Mouse (Mus musculus) skeletal muscle tissue, adult 2 months (tissue): ENCODE measurements at regions not wholly inside any gene's neighbourhood (a gene's known extent, or its start where the extent isn't known, plus 50 kb on each side); places are given as distances from the start of the nearest gene placed in this dataset.
A peak's percentile ranks its signal among the peaks of the same experiment; 100 is the strongest.

Experiments
- DNase-seq: peaks from one replicate; pipeline ENCODE4 v3.0.0-alpha.2; 2012; ENCODE audit warnings: low read depth, low spot score

DNA sequence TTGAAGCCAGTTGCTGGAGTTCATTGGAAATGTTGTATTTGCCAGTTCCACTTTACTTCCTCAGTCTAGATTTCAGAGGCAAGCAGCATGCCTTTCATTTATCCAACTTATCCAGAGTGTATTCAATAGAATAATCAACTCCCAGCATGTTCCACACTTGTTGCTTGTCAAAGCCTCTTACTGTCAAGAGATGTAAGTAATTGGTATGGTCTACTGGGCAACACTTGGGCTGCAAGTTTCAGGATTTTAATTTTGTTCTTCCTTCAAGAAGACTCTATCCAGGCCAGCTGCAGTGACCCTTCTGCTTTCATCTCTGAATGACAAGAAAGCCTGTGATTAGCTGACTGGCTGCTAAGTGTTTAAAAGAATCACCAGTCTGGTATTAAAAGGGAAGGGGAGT is 3131.6 kb upstream of the Lrrc6 start:
- no peak for DNase-seq

DNA sequence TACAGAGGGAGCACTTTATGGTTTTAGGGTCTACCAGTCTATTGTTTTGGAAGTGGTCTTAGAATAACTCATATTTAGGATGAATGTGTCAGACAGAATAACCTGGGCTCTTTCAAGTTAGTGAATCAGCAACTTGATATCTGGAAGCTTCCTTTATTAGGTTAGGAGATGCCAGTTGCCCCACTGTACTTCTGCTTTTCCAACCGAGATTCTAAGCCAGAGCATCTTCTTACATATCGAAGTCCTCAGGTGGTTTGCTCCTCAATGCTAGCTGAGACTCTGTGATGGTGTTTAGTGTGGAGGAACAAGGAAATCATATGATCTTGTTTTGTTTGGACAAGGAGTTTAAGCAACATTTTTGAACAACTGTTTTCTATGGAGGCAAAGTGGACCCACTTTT is 3117.3 kb upstream of the Lrrc6 start:
- DNase-seq: no peak

DNA sequence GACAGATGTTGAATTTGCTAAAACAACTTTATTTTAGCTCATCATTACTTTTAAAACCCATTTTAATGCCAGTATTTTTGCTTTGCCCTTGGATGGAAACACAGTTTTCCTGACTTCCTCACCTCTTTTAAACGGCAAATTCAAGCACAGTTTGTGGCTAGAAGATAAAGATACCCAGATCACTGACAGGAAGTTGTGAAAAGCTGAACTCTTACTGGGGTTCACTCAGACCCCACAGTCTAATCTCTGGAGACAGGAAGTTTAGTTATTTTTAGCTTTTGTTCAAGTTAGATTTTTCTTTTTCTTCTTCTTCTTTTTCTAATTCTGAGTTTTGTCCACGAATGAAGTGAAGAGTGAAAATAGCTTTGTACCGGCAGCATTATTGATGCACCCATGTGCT is 3113.3 kb upstream of the Lrrc6 start:
- no peak for DNase-seq

DNA sequence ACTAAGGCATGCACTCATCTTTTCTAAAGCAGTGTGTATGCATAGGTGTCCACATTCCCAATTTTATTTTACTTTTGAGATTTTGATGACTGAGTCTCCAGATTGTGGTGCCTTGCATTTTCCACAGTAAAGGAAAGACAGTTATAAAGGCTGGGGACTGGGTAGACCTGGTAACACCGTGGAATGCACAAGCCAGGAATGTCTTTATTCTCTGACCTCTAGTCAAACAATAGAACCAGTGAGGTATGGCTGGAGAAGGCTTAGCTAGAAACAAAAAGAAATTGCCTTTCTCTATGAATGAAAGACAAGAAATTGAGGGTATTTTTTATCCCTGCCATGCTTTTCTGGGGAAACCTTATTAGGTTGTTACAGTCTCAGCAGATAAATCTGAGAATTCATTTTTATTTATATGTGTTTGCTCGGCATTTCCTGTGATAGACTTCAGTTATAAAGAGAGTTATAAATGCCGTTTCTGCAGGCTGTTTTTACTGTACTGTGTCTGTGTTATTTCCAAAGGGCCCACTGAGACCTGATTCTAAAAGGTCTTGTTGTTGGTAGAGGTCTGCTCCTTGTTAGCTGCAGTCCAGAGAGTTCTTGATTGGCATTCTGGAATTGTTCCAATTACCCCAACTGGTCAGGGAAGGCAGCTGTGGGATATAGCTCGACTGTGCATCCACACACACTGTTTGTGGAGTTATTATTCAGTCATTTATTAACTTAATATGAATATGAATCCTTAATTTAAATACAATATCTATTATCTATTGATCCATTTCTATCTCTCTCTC is 3090.7 kb upstream of the Lrrc6 start:
- no peak for DNase-seq

DNA sequence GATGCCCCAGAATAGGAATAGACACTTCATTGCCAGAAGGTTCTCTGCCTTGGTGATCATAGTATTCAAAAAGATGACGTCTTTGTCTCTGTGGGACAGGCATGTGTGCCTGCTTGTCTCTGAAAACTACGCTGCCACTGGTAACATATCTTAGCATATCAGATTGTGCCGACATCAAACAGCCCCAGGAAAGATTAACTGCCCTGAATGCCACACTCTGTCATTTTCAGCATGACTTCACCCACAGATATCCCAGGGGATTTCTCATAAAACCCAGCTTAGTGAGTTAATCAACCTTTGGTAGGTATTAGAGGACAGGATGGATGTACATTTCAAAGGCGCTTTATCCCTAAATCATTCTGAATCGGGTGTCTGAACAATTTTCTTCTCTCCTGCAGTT is 3087.4 kb upstream of the Lrrc6 start:
- DNase-seq: no peak

DNA sequence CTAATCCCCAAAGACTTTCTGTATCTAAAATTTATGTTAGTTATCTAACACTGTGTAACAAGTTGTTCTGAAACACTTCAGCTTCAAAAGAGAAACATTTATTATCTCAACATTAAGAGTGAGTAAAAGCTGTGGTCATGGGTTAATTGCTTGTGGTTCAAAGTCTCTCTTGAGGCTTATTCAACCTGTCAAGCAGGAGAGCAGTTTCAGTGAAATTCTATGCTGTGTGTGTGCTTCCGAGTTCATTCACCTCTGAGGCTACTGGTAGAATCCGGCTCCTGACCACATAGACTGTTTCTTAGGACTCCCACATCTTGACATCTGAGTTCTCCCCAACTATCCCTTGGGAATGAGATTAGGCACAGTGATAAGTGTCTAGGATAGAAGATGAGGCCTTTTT is 3076.0 kb upstream of the Lrrc6 start:
- no peak for DNase-seq

DNA sequence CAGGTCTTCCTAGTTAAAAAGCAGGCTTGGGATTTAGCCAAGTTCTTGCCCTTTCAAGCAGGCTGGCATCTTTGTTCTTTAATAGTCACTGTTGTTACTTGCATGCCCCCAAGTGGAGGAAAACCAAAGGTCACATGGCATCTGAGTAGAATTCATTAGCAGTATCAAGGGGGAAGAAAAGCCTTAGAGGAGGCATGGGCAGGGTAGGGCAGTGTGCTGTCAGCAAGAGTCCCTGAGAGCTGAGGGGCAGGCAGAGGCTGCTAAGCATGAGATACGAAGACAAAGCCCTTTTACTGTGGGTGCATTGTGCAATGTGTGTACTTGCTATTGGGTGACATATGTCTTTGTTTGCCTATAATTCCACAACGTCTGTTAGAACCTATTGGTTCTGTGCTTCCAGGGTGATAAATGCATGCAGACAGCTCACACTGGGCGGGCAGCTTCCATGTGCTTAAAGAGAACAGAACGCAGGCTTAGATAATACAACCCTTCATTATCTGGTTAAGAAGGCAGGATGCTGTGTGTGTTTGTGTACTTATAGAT is 3075.0 kb upstream of the Lrrc6 start:
- no peak for DNase-seq

DNA sequence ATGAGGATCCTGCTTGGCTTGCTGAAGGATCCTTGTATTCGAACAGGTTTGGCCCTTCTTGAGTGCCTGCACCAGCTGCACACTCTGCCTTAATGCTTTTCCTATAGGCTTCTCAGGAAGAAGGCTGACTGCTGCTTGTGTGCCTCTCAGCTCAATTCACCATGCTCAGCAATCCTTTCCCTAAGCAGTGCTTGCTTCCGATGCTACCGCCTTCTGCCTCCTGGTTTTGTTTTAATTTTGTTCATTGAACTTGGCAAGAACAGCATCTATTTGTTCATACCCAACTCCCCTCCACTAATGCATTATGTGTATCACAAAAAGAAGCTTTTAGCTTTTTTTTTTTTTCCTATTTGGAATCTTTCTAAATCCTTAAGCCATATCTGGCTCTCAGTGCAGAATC is 3053.5 kb upstream of the Lrrc6 start:
- DNase-seq: no peak

DNA sequence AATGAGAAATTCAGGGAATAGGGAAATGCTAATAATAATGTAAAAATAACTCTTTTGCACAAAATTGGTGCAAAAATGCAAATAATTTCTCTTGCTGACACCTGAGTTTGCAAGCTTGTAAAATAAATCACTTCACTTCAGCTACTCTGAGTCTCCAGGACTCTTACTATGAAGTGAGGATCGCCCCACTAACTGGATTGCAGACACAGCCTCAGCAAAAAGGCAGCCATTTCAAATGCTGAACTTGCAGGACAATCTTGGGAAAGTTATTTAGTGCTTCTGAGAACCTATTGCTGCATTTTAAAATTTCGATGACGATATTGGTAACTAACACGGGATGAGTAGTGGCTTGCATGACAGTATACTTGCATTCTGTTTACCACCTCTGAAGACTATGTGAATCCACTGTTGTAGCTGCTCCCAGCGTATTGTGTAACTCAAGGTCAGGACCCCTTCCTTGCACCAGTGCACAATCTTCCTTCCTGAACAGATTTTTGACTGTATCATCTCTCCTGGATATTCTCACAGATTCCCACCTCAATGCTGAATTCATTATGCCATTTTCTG is 3051.4 kb upstream of the Lrrc6 start:
- no peak for DNase-seq

DNA sequence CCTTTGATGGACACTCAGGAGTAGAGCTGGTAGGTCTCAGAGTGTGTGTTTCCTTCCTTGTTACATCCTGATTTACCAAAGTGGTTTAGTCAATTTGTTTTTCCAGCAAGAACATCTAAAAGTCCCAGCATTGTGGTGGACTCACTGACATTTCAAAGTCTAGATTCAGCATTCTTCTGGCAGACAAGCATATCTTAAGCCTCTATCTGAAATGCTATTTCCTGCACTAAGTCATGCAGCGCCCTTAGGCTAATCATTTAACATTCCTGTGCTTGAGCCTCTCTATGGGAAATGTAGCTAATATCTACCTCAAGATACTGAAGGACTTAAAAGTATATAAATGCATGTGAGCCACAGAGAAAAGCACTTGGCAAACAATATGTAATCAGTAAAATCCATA is 3050.3 kb upstream of the Lrrc6 start:
- no peak for DNase-seq

DNA sequence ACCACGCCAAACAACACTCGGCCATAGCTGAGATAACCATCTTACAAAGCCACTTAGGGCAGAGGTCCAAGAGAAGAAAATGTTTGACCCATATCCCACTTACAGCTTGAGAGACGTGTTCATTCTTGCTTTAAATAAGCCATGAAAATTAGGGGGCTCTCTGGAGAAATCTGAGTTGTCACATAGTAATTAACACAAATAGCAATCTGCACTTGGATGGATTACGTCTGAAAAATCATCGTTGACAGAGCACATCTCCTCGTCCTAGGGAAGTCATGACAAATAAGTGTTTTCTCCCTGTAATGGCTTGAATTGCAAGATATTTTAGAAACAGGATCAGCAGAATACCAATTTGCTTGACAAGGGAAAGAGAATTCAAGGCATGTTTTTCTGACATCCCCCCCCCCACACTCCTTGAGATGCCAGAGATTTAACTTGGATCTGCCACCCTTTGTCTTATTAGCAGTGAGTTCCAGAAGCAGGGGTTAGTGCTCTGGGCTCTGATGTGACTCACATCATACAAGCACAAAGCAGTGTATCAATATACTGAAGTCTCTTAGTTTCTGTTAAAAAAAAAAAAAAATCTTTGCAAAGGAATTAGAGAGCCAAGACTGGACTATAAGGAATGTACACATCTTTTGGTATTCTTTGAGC is 3025.9 kb upstream of the Lrrc6 start:
- no peak for DNase-seq

DNA sequence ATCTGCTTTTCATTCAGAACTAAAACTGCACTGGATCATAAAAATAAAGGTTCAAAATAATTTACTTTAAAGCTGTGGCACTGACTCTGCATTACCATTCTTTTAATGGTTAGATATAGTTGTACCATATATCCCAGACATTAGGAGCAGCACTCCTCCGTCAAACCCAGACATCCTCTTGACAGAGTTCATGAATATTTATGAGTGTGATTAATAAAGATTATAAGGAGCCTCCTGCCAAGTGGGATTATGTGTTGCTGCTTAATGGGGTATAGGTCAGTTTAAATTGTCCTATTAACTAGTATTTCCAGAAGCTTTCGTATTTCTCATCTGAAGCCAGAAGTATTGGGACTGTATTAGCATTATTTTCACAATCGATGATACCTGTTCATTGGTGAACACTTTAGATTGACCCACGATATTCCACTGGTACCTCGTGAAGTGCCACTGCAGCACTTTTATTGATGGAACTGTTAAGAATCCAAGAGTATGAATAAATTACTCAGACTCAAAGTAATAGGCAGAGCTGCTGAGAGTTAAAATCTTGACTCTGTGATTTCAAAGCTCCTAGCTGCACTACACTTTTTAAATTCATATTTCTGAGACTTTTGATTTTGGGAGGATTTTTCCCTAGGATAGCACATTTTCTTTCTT is 2983.8 kb upstream of the Lrrc6 start:
- DNase-seq: no peak

DNA sequence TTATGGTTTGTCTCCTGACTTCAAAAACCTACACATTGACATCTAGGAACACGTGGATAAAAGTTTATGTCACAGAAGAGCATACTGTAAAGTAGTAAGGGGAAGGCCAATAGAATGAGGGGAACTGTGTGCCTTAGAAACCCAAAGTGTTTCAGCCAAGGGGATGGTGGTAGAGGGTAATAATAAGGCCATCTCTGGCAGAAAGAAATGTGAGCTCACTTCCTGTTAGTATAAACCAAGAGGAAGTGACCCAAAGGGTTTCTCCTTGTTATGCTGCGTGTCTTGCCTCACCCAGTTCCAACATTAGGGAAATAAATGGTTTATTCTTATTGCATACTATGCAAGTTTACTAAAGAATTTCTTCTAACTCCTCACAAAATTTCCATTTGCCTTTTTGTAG is 2982.4 kb upstream of the Lrrc6 start:
- no peak for DNase-seq

DNA sequence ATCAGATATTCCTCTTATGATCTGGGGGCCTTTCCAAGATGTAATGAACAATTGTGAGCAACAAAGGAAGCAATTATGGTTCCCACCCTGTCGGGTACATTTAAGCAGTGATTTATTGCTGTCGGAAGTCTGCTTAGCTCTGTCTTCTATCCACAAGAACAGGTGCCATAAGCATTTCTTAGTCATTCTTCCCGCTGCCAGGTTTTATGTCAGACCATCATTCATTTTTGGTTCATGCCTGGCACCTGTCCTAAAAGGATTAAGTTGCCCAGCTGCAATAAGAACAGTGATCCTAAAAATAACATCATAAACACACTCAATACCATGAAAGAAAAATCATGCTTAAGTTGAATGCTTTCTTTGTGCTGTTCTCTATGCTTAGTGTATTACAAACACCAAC is 2980.4 kb upstream of the Lrrc6 start:
- peak; percentile 1 for DNase-seq

DNA sequence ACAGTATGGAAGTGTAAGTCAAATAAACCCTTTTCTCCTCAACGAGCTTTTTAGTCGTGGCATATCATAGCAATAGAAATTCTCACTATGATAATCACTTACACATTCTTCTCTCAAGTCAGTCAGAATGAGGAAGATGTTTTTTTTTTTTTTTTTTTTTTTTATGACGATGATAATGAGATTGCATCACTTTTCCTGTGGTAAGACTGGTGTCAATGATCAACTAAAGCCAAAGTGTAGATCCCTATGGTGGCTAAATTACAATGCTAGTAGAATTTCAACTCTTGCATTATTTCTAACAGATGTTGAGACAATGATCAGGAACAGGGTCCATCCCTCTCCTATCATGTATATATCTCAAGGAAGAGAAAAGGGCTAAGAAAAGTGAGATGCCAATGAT is 2976.3 kb upstream of the Lrrc6 start:
- no peak for DNase-seq

DNA sequence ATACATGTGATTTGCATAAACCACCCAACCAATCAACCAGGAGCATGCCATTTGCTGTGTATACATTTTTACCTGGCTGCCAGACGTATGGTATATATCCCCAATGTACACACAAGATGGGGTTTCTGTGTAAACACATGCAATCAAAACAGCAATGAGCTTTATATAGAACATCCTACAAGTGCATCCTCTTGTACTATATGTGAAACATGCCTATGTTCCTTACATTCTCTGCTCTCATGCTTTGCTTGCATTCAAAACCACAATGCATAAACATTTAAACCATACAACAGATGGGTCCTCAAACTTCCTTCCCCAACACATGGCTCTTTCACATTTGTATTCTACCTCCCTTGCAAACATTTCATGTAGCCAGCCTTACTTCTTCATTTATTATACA is 2968.9 kb upstream of the Lrrc6 start:
- DNase-seq: no peak

DNA sequence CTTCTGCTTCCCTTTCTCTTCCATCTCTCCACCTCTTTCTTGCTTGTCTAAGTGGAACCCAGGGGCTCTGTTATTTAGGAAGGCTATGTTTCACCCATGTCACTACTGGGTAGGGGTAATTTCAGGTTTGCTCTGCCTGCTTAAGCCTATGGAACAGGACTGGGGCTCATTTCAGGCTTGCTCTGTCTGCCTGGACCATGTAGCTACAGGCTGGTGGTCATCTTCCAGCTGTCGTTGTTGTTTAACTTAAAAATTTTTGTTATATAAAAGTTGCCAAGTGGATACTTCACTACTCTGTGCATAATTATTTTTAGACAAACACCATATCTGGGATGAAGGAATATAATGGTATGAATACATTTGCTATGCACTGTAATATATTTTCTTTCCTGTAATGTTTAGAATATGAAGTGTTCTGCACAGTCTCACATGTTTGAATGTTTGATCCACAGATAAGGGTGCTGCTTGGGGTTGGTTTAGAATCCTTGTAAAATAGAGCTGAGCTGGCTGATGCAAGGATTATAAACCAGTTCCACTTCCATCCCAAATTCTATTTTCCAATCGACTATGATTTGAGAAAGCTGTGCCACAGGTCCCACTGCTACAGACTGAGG is 2960.0 kb upstream of the Lrrc6 start:
- no peak for DNase-seq

DNA sequence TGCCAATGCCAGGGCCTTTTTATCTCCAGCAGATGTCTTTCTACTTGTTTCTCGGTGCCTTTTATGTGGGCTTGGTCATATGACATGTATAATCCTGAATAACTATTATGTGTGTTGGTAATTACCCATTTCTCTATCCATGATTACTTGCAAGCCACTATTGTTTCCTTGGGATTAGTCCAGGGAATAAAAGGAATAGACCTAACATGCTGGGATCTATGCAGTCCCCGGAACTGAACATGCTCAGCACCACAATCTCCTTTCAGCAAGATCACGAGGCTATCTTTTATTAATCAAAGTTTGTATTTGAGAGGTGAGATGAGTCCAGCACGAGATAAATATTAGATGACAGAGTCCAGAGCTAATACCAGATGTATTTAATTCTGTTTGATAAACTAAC is 2956.8 kb upstream of the Lrrc6 start:
- no peak for DNase-seq

DNA sequence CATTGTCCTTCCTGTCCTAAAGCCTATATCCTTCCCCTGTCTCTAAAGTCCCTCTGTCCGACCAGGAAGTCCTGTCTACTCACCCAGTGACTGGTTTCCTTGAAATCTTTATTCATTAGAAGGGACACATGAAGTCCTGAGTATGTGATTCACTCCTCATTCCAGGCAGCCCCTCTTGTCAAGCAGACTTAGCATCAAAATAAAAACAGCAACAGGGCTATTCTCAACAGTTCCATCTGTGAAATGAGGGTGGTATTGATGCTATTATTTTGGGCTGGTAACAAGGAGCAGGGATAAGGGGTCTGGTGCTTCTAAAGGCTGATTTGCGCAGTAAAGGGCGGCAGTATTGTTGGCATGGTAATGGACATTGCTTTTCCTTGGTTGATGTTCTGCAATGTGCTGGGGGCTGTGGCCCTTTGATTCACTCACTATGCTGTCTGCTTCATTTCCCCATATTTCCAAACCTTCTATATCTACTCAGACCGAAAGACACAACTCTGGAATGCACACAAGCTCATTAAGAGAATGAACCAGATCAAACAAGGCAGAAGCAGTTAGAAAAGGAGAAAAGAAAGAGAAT is 2955.6 kb upstream of the Lrrc6 start:
- DNase-seq: no peak

DNA sequence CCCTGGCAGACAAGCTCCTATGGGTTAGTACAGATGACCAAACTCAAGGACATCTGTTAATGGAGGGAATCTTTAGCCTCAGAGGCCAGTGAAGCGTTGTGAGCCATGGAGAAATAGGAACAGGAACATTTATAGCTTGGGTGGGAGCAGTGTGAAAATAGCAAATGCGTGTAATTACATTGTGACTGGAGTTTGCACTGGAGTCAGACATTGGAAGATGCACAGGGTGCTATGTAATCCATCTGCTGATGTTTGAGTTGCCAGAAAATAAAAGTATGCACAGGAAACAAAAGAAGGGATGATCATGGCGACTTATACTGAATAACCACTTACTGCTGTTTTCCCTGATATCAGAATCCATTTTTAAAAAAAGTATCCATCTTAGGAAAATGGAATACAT is 2940.3 kb upstream of the Lrrc6 start:
- no peak for DNase-seq

DNA sequence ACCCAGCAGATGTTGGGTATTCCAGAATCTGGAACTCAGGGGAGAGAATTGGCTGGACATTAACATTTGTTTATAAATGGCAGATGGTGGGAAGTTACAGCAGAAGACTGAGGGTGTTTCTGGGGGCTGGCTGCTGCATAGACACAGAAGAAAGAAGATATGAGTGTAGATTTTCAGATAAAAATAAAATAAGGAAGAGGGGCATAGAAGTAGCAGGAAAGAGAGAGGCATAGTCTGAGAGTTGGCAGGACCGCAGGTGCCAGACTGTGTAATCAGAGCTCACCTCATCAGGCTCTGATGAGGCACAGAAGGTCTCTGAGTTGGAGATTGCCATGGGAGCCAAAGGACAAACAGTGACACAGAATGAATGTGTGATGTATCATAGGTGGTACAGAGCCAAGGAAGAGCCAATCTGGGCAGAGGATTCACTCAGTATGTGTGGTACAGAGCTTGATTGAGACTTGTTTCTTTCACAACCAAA is 2912.9 kb upstream of the Lrrc6 start:
- DNase-seq: no peak

DNA sequence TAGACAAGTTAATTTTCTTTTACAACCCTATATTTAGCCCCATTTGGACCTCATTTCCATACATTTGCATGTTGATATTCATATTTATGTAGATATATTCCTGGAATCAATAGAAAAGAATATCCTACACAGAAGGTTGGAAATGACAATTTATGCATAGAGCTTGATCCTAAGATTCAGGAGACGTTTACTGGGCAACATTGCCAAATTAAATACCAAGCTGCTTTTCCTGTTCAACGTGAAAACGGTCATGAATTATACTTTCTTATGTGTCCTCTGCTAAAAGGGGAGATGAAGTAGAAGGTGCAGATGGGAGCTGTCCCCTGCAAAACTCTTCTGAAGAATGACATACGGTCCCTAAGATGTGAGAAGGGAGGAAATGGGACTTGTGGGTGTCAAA is 2888.9 kb upstream of the Lrrc6 start:
- DNase-seq: no peak
